Mouse (Mus musculus): ENCODE results near the gene Plcd3.

DNA sequence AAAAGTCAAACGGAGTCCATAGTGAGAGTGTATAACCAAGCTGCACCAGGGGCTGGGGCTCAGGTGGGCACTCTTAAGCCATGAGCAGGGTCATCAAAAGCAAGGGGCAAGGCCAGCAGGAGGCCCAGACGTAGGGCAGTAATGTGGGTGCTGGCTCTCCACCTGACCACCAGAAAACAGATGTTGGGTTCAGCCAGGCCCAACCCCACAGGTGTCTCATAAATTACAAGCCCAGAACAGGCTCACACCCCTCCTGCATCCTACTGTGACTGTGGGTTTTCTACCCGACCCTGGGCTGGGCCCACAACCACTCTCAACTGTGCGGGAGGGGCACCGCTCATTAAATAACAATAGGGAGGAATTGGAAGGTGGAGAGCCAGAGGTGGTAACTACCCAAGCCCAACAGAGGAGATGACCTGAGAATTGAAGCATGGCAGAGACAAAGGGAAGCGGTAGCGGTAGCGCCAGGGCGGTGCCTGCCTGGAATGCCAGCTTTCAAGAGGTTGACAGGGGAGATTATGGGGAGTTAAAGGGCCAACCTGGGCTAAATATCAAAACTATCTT lies 6.3 kb downstream of the Plcd3 start:
- TF ChIP-seq CTCF (IDR thresholded peaks at IDR 0.05; ENCODE audit: insufficient read depth, low read depth, low read length) (no peak), POLR2A (IDR thresholded peaks at IDR 0.05; ENCODE audit: insufficient read depth, low read depth, low read length) (no peak)
